Mouse (Mus musculus): ENCODE measurements around the gene Mfsd9.

DNA sequence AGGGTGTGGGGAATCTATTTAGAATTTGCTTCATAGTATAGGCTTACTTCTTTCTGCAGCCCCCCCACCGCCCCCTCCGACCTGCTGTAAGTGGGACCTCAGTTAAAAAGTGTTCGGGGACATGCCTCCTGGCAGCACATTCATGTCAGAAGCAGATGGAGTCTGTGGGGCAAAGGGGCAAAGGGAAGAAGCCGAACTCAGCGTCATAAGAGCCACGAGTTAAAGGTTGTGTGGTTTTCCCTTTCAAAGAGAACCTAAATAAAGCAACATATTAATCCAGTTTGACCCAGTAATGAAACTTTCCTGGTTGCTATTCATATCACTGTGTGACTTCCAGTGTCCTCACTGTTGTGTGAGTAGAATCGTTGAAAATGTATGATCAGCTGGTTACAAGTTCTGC is 63.1 kb downstream of the Mfsd9 start:
- no peak for TF ChIP-seq USF1 (IDR thresholded peaks at IDR 0.05; ENCODE audit: low read depth)
- no peak for TF ChIP-seq CTCF (IDR thresholded peaks at IDR 0.05; ENCODE audit: control insufficient read depth, insufficient read depth, insufficient read length)
